Mouse (Mus musculus) frontal cortex, adult 2 months (tissue): ENCODE data around the gene Cab39l. TPM values are rescaled to one million over a fixed set of nuclear protein-coding genes. Genes with fewer than 3 reads are reported as not detected.

Source experiments
- DNase-seq, 2 experiments: peaks; one replicate each; pipeline ENCODE4 v3.0.0; 2022; ENCODE audit warnings: low spot score in 1 of 2; ENCODE audit errors: extremely low spot score in 1 of 2
- polyA plus RNA-seq: library from polyadenylated mRNA; depleted of rRNA; stranded (reverse); fragments of >200 nt; gene quantifications from 2 replicates; pipeline ENCODE4 v1.2.3, GENCODE M21; 2012; rRNA removed

Cab39l gene
- polyA plus RNA-seq, 1 experiment, result 17.8 TPM

DNA sequence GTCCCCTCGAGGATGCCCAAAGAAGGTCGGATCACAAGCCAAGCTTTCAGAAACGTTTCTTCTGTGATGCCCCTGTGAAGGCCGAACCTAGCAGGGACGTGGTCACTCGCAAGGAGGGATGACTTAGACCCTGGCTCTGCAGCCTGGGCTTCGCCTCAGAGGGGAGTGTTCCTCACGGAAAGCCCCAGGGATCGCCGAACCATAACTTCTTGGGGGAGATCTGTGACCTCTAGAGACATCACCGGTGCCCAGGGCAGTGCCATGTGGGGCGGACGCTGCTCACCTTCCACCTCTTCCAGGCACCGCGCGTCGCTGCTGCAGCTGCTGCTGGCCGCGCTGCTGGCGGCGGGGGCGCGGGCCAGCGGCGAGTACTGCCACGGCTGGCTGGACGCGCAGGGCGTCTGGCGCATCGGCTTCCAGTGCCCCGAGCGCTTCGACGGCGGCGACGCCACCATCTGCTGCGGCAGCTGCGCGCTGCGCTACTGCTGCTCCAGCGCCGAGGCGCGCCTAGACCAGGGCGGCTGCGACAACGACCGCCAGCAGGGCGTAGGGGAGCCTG, 185.1 kb downstream of the Cab39l start:
- peak in 1 of 2 experiments; percentile 16 for DNase-seq

DNA sequence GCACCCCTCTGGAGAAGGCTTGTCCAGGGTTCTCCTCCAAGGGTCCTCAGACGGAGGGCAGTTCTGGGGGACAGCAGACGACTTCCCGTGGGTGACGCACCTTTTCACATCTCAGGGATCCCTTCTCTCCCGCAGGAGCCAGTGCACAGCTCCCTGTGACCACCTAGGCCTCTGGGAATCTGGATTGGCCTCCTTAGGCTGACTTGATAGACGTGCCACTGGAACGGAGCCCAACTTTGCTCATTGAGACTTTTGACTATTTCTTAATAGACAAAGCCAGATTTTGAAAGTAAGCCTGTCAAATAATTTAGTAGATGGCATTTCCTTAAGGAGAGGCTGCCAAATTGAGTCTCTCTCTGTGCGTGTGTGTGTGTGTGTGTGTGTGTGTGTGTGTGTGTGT, 185.9 kb downstream of the Cab39l start:
- no peak for DNase-seq

DNA sequence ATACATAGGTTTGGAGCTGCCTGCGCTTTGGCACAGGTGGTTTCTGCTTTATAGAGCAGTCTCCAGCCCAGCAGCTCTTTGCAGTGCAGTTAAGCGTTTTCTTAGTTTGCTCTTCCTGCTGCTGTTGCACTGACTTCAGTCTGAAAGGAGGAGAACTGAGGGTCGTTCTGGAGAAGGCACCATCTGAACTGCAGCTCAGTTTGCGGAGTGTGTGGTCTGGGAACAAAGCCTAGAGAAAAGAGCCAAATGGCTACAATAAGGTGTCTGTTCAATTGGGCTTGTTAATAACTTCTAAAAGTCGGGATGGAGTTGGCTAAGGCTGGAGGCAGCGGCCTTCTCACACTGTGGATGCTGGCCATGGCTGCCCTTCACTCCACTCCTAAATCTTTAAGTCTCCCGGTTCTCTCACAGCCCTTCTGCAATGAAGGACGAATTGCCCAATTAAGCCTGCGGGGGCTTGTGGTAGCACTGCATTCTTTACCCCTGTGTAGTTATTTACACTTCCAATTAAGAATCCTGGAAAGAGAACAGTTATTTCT, 186.4 kb downstream of the Cab39l start:
- DNase-seq, result no peak

DNA sequence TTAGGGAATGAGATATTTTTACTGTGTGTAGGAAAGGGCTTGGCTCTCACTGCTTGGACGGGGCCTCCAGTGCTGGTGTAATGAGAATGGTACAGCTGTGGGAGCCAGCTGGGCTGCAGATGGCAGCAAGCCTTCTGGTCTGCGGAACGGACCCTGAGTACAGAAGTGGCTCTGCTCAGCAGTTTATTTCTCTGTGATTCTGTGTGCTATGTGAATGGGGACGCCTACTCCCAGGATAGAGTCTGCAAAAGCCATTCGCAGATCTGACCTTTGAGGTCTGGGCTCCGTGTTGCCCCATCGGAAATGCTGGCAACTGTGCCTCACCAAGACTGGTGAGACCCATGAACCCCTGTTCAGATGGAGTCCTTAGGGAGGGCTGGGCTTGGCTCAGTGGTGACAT, 187.1 kb downstream of the Cab39l start:
- peak in 1 of 2 experiments; percentile 33 for DNase-seq

DNA sequence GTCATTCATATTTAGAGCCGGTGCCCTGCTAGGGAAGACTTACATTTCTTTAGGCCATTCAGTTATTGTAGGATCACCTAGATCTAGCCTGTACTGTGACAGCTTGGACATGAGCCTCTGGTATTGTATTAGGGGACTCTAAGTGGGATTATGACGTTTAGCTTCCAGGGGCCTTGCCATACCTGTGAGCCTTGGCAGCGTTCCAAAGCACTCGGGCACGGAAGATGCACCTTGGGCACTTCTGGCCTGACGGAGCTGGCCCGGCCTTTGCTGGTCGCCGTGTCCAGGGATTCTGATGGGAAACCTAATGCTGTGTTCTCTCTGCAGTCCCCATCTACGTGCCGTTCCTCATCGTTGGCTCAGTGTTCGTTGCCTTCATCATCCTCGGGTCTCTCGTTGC, 188.5 kb downstream of the Cab39l start:
- DNase-seq, result no peak

DNA sequence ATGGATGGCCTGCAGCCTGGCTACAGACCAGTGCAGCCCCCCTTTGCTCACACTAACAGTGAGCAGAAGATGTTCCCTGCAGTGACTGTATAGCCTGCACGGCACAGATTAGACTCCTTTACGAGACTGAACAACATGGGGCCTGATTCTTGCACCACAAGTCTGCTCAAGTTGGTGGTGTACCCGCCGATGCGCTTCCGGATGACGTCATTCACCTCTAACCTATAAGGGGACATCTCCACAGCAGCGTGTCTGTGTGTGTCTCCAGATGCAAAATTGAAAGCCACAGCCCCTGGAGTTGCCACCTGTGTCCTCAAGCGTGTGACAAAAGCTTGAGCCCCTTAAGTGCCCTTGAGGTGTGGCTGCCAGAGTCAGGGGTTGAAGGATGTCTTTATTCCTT, 189.3 kb downstream of the Cab39l start:
- DNase-seq, result no peak

DNA sequence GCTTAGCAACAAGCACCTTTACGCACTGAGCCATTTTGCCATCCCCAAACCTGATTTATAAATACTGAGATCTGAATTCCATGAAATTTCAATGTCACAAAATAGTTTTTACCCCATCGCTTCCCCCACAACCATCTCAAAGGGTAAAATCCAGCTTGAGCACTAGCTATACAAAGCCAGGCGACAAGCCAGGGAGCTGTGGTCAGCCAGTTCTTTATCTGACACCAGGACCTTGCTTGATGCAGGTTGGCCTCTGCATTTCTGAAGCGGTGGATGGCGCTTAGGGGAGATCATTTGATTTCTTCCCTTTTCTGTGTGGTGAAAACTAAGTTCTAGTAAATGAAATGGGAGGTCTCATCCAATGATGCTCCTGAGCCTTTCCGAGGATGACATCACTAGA, 191.3 kb downstream of the Cab39l start:
- DNase-seq, result no peak

DNA sequence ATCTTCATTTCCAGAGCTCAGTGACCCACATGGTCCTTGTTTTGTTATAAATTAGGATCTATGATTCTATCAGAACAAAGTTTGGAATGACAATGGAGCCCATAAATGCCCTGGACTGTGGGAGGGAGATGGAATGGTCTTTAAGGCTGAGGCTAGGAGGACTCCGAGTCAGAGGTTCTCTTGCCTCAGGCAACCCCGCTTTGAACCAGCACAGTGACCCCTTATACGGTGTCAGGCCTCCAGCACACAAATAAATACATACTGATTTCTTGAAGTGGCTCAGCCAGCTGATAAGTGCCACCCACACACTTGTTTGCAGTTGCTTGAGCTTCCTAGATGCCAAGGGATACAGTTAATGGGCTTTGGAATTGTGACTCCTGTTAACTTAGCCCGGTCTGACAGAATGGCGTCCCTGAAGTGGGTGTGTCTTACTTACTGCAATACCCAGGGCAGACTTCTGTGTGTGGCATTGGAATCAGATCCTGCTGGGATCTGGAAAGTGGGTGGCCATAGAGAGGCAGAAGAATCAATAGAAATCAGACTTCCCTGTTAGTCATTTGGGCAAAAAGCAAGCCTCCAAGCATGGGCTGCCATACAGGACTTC, 192.6 kb downstream of the Cab39l start:
- no peak for DNase-seq

DNA sequence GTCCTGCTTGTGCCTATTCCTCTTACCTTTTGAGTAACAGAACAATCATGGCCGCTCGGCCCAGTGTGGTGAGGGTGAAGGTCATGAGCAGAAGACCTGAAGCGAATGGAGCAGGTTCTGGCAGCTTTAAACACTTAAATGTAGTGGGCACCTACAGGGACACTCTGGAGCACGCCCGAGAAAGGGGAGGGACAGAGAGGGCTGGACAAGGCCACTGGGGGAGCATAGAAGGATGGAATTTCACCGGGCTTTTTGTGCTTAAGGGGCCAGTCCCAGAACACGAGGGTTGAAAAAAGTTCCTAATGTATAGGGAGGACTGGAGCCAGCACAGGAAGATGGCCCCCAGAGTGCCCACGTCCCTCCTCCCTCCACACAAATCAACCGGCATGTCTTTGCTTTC, 193.2 kb downstream of the Cab39l start:
- no peak for DNase-seq

Other genes starting within 250 kb of the Cab39l start
- 34.0 and 34.7 TPM in 2 replicates for gene Rcbtb1, start 239.8 kb upstream of the Cab39l start, polyA plus RNA-seq
- not detected in 2 replicates for gene Gm6904, start 180.8 kb upstream of the Cab39l start, polyA plus RNA-seq
- gene Phf11a, start 143.4 kb upstream of the Cab39l start, polyA plus RNA-seq, result not detected in 2 replicates
- gene Phf11b, start 99.6 kb upstream of the Cab39l start, polyA plus RNA-seq, result 0.38 and 0.44 TPM in 2 replicates
- 0.82 and 1.6 TPM in 2 replicates for gene Phf11d, start 75.5 kb upstream of the Cab39l start, polyA plus RNA-seq
- gene Phf11c, start 45.6 kb upstream of the Cab39l start, polyA plus RNA-seq, result 0.56 and 0.76 TPM in 2 replicates
- gene Setdb2, start 88 bp upstream of the Cab39l start, polyA plus RNA-seq, result 4.9 and 5.7 TPM in 2 replicates
- 30.5 and 31.5 TPM in 2 replicates for gene Cdadc1, start 157.0 kb downstream of the Cab39l start, polyA plus RNA-seq
- 6.6 and 8.2 TPM in 2 replicates for gene Shisa2, start 184.3 kb downstream of the Cab39l start, polyA plus RNA-seq